Mouse (Mus musculus): ENCODE measurements around the gene Slc25a26.
"Not testable (repeated sequence)": the region's sequence is repeated elsewhere in the genome, so short reads cannot be mapped to it uniquely, and the experiment has no call there.

Gene Slc25a26

GRCm38 (mm10) chr6:94550851-94551250 is 50.7 kb downstream of the Slc25a26 start:
- no peak for DNase-seq (ENCODE audit: inconsistent age in 2 of 2, low spot score in 1 of 2)

- no peak for DNase-seq (ENCODE audit: inconsistent age in 2 of 2, low spot score in 1 of 2)
Measured at GRCm38 (mm10) chr6:94553085-94553484, 53.0 kb downstream of the Slc25a26 start.

- not testable (repeated sequence) for DNase-seq (ENCODE audit: inconsistent age in 2 of 2, low spot score in 1 of 2)
Measured at GRCm38 (mm10) chr6:94558603-94559002, 58.5 kb downstream of the Slc25a26 start.

- no peak for DNase-seq (ENCODE audit: inconsistent age in 2 of 2, low spot score in 1 of 2)
Measured at GRCm38 (mm10) chr6:94560896-94561295, 60.8 kb downstream of the Slc25a26 start.

- DNase-seq (ENCODE audit: inconsistent age in 2 of 2, low spot score in 1 of 2), result no peak
Measured at GRCm38 (mm10) chr6:94561346-94561745, 61.2 kb downstream of the Slc25a26 start.

- peak in 1 of 2 experiments; percentile 43 for DNase-seq (ENCODE audit: inconsistent age in 2 of 2, low spot score in 1 of 2)
Measured at GRCm38 (mm10) chr6:94563203-94563940, 63.2 kb downstream of the Slc25a26 start.

GRCm38 (mm10) chr6:94565766-94566165 is 65.6 kb downstream of the Slc25a26 start:
- DNase-seq (ENCODE audit: inconsistent age in 2 of 2, low spot score in 1 of 2), result no peak

- DNase-seq (ENCODE audit: inconsistent age in 2 of 2, low spot score in 1 of 2), result no peak
Measured at GRCm38 (mm10) chr6:94568040-94568439, 67.9 kb downstream of the Slc25a26 start.

- no peak for DNase-seq (ENCODE audit: inconsistent age in 2 of 2, low spot score in 1 of 2)
Measured at GRCm38 (mm10) chr6:94575526-94576166, 75.5 kb downstream of the Slc25a26 start.

- DNase-seq (ENCODE audit: inconsistent age in 2 of 2, low spot score in 1 of 2), result no peak
Measured at GRCm38 (mm10) chr6:94577991-94578390, 77.9 kb downstream of the Slc25a26 start.

- no peak for DNase-seq (ENCODE audit: inconsistent age in 2 of 2, low spot score in 1 of 2)
Measured at GRCm38 (mm10) chr6:94582055-94582454, 81.9 kb downstream of the Slc25a26 start.

GRCm38 (mm10) chr6:94584147-94584695 is 84.1 kb downstream of the Slc25a26 start:
- DNase-seq (ENCODE audit: inconsistent age in 2 of 2, low spot score in 1 of 2), result no peak

GRCm38 (mm10) chr6:94584976-94585375 is 84.8 kb downstream of the Slc25a26 start:
- no peak for DNase-seq (ENCODE audit: inconsistent age in 2 of 2, low spot score in 1 of 2)

GRCm38 (mm10) chr6:94588365-94588764 is 88.2 kb downstream of the Slc25a26 start:
- DNase-seq (ENCODE audit: inconsistent age in 2 of 2, low spot score in 1 of 2), result no peak

- DNase-seq (ENCODE audit: inconsistent age in 2 of 2, low spot score in 1 of 2), result no peak
Measured at GRCm38 (mm10) chr6:94592243-94592642, 92.1 kb downstream of the Slc25a26 start.

- no peak for DNase-seq (ENCODE audit: inconsistent age in 2 of 2, low spot score in 1 of 2)
Measured at GRCm38 (mm10) chr6:94592710-94593109, 92.6 kb downstream of the Slc25a26 start.

- DNase-seq (ENCODE audit: inconsistent age in 2 of 2, low spot score in 1 of 2), result no peak
Measured at GRCm38 (mm10) chr6:94594096-94594665, 94.0 kb downstream of the Slc25a26 start.

- DNase-seq (ENCODE audit: inconsistent age in 2 of 2, low spot score in 1 of 2), result no peak
Measured at GRCm38 (mm10) chr6:94594711-94595110, 94.6 kb downstream of the Slc25a26 start.

- DNase-seq (ENCODE audit: inconsistent age in 2 of 2, low spot score in 1 of 2), result no peak
Measured at GRCm38 (mm10) chr6:94595206-94595605, 95.1 kb downstream of the Slc25a26 start.

- DNase-seq (ENCODE audit: inconsistent age in 2 of 2, low spot score in 1 of 2), result no peak
Measured at GRCm38 (mm10) chr6:94596051-94596760, 96.1 kb downstream of the Slc25a26 start.

GRCm38 (mm10) chr6:94596761-94597485 is 96.8 kb downstream of the Slc25a26 start:
- DNase-seq (ENCODE audit: inconsistent age in 2 of 2, low spot score in 1 of 2), result peak; percentile 2 to 59
